Mouse (Mus musculus): ENCODE data around the gene Myl12a.

Myl12a gene

GRCm38 (mm10) chr17:71002744-71003094, at the start of gene Myl12a:
Gene Myl12a (minus strand): TSS chr17:71002878.
- DNase-seq (ENCODE audit: low spot score in 2 of 2) = no peak

GRCm38 (mm10) chr17:71049292-71049691, 46.6 kb upstream of the Myl12a start:
- no peak for DNase-seq (ENCODE audit: low spot score in 2 of 2)

DNA sequence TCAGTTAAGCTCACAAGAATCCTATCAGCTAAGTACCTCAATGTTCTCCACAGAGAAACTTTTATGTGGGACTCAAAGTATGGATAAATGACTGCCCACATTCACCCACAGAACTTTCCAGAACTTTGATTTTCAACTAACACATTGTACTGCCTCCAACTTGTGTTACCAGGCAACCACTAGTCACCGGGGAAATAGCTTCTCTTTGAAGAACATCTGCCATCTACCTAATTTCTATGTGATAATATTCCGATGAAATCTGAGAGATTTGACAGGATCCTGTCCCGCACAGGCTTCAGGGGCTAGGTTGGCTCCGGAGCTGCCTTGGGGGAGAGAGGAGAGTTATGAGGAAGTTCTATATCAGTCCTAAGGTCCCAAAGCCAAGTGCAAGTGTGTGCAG, 44.2 kb upstream of the Myl12a start:
- no peak for DNase-seq (ENCODE audit: low spot score in 2 of 2)

GRCm38 (mm10) chr17:71045591-71045990, 42.9 kb upstream of the Myl12a start:
- no peak for DNase-seq (ENCODE audit: low spot score in 2 of 2)

DNA sequence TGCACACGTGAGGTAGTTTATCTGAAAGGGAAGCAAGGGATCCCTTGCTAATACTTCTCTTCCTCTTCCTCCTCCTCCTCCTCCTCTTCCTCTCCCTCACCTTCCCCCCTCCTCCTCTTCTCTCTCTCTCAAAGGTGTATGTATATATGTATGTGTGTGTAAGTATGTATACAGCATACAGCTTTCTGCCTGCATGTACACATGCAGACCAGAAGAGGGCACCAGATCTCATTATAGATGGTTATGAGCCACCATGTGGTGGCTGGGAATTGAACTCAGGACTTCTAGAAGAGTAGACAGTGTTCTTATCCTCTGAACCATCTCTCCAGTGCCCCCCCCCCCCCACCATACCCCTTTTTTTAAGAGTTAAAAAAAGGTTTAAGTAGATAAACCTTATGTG, 40.0 kb upstream of the Myl12a start:
- DNase-seq (ENCODE audit: low spot score in 2 of 2) = no peak

DNA sequence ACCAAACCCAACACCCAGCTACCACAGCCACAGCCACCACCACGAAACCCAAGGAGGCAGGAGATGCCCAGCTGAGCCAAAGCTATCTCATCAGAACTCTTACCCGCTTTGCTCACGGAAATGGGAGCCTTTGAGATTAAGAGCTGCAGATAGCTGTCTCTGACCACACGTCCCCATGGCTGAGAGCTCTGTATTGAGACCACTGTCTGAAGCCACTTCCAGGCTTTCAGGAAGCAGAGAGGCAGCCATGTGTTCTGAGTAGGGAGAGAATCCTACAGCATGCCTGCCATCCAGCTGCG, 37.9 kb upstream of the Myl12a start:
- DNase-seq (ENCODE audit: low spot score in 2 of 2) = no peak

DNA sequence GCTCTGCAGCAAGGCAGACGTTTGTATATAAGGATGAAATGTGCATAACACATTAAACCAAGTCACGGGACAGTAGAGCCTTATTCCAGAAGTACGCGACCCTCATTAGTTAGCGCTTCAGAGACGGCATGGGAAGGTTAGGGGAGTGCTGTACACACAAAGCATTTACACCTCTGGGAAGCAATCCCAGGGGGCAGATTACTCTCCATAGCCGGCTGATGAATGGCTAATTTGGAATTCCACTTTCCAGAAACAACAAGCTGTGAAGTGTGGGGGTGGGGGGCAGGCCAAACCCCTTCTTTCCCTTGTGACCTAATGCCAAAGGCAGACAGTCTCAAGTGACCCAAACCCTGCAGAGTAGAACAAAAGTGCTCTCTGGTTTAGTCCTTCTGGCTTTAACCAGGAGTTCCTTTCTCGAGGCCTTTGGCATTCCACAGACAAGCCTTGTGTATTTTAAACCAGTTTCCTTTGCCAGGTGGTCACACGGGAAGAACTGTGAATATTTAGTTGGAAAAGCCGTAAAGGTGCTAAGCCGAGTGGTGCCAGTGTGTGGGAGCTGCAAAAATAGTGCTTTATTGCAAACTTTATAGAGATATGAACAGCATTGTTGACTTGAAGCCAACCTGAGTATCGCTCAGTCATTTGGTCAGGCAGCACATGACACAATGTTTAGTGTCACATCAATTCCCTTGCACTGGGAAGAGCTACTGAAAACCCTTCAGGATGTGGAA, 37.3 kb upstream of the Myl12a start:
- no peak for DNase-seq (ENCODE audit: low spot score in 2 of 2)

DNA sequence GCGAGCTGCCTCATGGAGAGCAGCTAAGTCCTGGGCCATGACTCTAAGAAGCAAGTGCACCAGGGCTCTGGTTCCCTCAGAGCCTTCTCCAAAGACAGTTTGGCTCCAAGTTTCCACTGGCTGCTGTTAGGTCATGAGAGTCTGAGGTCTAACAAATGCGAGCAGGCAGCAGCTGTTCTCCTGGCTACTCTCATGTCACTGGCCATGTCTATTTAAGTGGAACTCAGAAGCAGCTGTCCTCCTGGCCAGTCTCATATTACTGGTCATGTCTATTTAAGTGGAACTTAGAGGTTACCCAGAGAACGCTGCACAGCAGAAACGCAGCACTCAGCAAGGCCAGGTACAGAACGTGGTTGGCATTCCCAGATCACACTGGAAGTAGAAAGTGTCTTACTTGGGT, 36.1 kb upstream of the Myl12a start:
- peak; percentile 81 to 83 for DNase-seq (ENCODE audit: low spot score in 2 of 2)

- DNase-seq (ENCODE audit: low spot score in 2 of 2) = no peak
Observed at GRCm38 (mm10) chr17:71037188-71037587, 34.5 kb upstream of the Myl12a start.

DNA sequence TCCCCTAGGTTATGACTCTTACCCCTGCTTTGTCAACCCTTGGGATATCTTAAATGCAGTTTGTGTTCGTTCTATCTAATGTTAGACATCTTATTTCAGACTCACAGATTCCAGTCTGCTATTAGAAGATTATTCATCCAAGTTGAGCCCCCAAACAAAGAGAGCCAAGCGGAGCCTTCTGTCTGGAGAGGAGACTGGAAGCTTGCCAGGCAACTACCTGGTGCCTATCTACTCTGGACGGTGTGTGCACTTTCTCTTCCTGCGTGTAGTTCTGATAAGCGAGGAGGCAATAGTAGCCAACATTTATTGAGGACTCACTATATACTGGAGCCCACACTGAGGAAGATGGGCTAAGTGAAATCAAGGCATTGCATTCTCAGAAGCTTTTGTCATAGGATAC, 31.8 kb upstream of the Myl12a start:
- no peak for DNase-seq (ENCODE audit: low spot score in 2 of 2)

GRCm38 (mm10) chr17:71032719-71033118, 30.0 kb upstream of the Myl12a start:
- no peak for DNase-seq (ENCODE audit: low spot score in 2 of 2)

GRCm38 (mm10) chr17:71027186-71027585, 24.5 kb upstream of the Myl12a start:
- no peak for DNase-seq (ENCODE audit: low spot score in 2 of 2)

DNA sequence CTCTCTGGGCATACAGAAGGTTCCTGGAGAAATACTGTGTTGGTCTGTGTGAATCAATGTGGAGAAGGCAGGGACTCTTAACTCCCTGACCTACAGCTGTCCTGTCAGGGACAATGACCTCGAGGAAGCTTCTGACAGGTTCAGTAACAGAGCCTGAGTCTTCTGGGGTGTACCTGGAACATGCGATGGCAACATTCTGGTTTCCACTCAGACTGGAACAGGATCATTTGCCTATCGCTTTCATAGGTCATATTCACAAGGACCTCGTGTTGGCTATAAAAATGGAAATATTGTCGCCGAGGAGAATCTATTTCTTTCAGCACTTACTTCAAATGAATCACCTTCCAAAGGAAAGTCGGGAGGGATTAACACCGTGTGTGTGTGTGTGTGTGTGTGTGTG, 23.2 kb upstream of the Myl12a start:
- DNase-seq (ENCODE audit: low spot score in 2 of 2) = no peak

DNA sequence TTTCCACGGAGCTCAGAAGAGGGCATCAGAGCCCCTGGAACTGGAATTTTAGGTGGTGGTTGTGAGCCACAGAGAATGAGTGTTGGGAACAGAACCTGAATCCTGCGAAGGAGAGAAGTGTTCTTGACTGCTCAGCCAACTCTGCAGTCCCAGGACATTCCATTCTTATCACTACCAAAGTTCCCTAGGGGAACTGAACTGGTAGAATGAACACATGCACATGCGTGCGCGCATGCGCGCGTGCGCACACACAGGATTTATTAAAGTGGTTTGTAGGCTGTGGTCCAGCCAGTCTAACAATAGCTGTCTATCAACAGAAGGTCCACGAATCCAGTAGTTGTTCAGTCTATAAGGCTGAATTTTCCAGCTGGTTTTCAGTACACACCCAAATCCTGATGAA, 21.4 kb upstream of the Myl12a start:
- DNase-seq (ENCODE audit: low spot score in 2 of 2) = peak; percentile 67 to 80

- DNase-seq (ENCODE audit: low spot score in 2 of 2) = no peak
Observed at GRCm38 (mm10) chr17:71022841-71023240, 20.2 kb upstream of the Myl12a start.

DNA sequence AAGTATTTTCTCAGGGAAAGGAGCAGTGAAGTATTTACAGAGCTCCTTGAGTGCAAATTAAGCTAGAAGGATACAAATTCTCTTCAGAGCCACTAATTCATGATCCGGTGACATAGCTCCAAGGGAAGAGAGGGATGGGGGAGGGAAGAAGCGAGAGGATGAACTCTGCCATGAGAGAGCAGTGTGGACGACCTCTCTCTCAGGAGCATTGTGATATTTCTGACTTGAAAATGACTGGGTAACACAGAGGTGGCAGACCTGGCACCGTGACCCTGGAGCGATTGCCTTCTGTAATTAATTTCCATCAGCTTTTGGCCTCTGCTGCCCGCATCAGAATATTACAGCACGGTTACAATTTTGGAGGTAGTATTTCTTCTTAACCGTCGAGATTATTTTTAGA, 17.2 kb upstream of the Myl12a start:
- peak in 1 of 2 experiments; percentile 21 for DNase-seq (ENCODE audit: low spot score in 2 of 2)

DNA sequence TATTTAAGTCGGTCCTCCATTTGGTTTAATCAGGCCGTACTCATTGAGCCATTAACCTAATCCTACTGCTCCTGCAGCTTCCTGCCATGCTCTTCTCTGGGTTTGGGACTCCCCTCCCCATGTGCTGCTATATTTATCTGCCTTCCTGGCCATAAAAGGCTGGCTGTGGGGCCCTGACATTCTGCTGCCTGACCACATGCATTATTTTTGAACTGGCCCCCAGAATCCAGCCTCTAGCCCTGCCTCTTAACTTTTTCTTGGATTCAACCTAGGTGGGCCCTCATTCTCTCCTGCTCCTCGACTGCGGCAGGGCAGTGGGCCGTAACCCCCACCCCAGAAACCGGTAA, 16.6 kb upstream of the Myl12a start:
- peak; percentile 56 to 64 for DNase-seq (ENCODE audit: low spot score in 2 of 2)

DNA sequence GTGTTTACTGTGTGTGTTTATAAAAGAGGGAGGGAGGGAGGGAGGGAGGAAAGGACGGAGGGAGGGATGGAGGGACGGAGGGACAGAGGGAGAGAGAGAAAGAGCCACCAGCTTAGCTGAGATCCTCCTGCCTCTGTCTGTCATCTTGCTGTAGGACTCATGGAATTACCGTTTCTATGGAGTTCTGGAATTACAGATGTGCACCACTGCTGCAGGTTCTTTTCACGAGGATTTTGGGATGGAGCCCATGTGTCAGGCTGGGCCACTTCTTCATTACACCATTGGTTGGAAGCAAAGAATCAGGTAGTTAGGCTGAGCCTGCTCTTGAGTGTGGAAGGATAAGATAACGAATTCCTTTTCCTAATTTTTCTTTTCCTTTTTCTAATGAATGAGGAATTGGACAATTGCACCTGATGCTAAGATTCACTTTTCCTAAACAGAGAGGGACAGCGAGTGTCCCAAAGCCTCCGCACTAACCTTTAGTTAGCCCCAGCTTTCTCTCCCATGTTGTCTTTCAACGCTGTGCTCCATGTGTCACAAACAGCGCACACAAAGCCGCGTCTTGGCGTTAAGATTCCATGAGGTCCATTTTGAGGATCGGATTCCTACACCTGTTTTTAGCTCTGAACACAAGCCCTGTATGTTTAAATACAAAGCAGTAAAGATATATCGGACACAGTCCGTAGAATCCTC, 16.1 kb upstream of the Myl12a start:
- no peak for DNase-seq (ENCODE audit: low spot score in 2 of 2)

GRCm38 (mm10) chr17:71018151-71018550, 15.5 kb upstream of the Myl12a start:
- no peak for DNase-seq (ENCODE audit: low spot score in 2 of 2)

- no peak for DNase-seq (ENCODE audit: low spot score in 2 of 2)
Observed at GRCm38 (mm10) chr17:71017457-71017998, 14.8 kb upstream of the Myl12a start.

DNA sequence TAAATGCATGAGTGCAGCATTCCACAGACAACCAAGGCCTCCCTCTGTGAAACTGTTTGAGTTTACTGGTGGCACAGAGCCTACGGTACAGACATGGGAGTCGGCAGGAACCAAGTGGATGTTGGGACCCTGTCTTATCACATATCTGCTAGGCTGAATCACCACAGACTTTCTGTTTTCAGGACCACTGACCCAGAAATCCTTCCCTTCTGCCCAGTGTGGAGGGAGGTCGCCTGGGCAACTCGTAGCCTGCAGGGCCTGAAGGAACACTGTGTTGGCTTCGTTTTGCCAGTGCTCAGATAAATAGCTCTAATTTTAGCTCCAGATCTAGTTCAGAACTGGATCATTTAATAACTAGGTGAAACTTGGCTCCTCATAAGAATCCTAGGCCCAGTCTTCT, 12.2 kb upstream of the Myl12a start:
- peak in 1 of 2 experiments; percentile 19 for DNase-seq (ENCODE audit: low spot score in 2 of 2)

DNA sequence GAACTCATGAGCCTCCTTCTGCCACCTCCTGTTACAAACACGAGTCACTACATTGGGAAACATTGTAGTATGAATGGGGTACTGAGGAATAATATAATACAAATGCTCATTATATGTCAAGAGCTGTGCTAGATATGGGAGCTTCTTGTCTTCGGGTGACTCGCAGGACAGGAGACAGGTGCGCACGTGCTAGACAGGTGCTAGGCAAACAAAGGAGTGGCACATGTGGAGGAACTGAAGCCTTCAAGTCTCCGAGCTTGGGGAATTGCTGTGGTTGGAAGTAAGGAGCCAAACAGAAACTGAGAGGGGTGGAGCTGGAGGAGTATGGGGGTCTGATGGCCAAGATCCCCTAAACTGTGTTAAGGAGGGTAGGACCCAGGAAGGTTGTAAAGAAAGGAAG, 10.4 kb upstream of the Myl12a start:
- no peak for DNase-seq (ENCODE audit: low spot score in 2 of 2)

DNA sequence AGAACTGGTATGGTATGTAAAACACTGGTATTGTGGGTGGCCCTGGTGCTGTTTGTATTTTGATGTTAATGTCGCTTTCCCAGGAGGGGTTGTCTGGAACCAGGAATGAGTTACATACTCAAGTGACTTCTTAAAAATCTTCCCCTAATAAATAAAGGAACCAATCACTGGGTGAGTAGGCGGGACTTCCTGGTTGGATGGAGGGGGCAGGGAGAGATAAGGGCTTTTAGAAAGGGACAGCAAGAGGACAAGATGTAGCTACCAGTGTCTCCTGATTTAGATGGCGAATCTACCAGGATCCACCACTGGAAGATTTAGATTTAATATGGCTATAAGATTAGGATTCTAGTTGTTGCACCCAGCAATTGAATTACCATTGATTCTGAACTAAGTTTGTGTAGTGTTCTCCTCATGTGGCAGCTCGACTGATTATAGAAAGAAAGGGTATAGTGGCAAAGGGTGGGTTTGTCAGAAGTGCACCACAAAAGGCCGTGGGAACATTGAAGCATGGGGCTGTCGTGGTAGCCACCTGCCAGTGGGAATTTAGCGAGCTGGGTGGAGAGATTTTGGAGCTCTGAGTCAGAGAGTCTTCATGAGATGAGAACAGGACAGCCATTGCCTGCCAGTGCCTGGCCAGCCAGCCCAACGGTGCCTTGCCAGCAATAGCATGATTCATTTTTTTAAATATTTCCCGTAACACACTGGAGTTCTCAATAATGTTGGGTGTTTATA, 9.4 kb upstream of the Myl12a start:
- no peak for DNase-seq (ENCODE audit: low spot score in 2 of 2)

Measured in heart, adult 9 months (tissue).